Mouse (Mus musculus) ovary, postnatal 10 days (tissue): ENCODE measurements around the gene Mt2.

Source experiments
- DNase-seq: peaks from one replicate; pipeline ENCODE4 v3.0.0; 2022; ENCODE audit warnings: low spot score

Gene Mt2

GRCm38 (mm10) chr8:94172809-94173732 lies 607 bp downstream of the Mt2 start:
- DNase-seq, result no peak

- no peak for DNase-seq
Measured at GRCm38 (mm10) chr8:94173848-94174403, 1.5 kb downstream of the Mt2 start.

- DNase-seq, result no peak
Measured at GRCm38 (mm10) chr8:94174619-94175213, 2.3 kb downstream of the Mt2 start.

- no peak for DNase-seq
Measured at GRCm38 (mm10) chr8:94177716-94178390, 5.4 kb downstream of the Mt2 start.

GRCm38 (mm10) chr8:94178857-94179712 lies 6.6 kb downstream of the Mt2 start, which contains the start of gene Mt1:
Gene Mt1, plus strand, starts transcription at chr8:94179082.
- no peak for DNase-seq

GRCm38 (mm10) chr8:94179713-94180560 lies 7.5 kb downstream of the Mt2 start:
- DNase-seq, result no peak

GRCm38 (mm10) chr8:94180561-94180908 lies 8.1 kb downstream of the Mt2 start:
- DNase-seq, result no peak

GRCm38 (mm10) chr8:94182055-94182929 lies 9.8 kb downstream of the Mt2 start:
- DNase-seq, result no peak

- DNase-seq, result no peak
Measured at GRCm38 (mm10) chr8:94183117-94183516, 10.7 kb downstream of the Mt2 start.

- DNase-seq, result no peak
Measured at GRCm38 (mm10) chr8:94184357-94184843, 11.9 kb downstream of the Mt2 start.

- no peak for DNase-seq
Measured at GRCm38 (mm10) chr8:94185791-94186190, 13.3 kb downstream of the Mt2 start.

- no peak for DNase-seq
Measured at GRCm38 (mm10) chr8:94186542-94186941, 14.1 kb downstream of the Mt2 start.

GRCm38 (mm10) chr8:94187290-94188002 lies 15.0 kb downstream of the Mt2 start:
- no peak for DNase-seq

- DNase-seq, result no peak
Measured at GRCm38 (mm10) chr8:94189275-94190031, 17.0 kb downstream of the Mt2 start.

GRCm38 (mm10) chr8:94191101-94191691 lies 18.7 kb downstream of the Mt2 start:
- no peak for DNase-seq

GRCm38 (mm10) chr8:94192926-94193325 lies 20.5 kb downstream of the Mt2 start:
- no peak for DNase-seq

- no peak for DNase-seq
Measured at GRCm38 (mm10) chr8:94194591-94195223, 22.2 kb downstream of the Mt2 start.
